Mouse (Mus musculus) stomach, embryonic 14.5 days (tissue): Measurements from ENCODE around the gene Adk. TPM values are rescaled to one million over a fixed set of nuclear protein-coding genes. Genes with fewer than 3 reads are reported as not detected.

ENCODE experiments used
- ATAC-seq: fragments of 200-750 bp; cut with Nextera tagmentation; 2 replicates; pipeline ENCODE4 v1.8.0; 2017; ENCODE audit warnings: low read depth, moderate TSS enrichment; ENCODE audit not compliant: insufficient number of reproducible peaks, insufficient read depth, low FRiP score
- H3K27ac ChIP-seq: fragments of 300-500 bp; sonication (generic); 2 replicates; pipeline ENCODE4 v1.5.1; 2014; ENCODE audit warnings: mild to moderate bottlenecking, low read length, moderate library complexity, mixed read lengths
- H3K27me3 ChIP-seq: fragments of 300-500 bp; sonication (generic); 2 replicates; pipeline ENCODE4 v1.6.1; 2014; ENCODE audit warnings: low read length, control low read depth, mixed read lengths; ENCODE audit not compliant: control insufficient read depth, insufficient read depth
- H3K36me3 ChIP-seq: fragments of 300-500 bp; sonication (generic); 2 replicates; pipeline ENCODE4 v1.6.1; 2014; ENCODE audit warnings: mild to moderate bottlenecking, control low read depth, low read length, moderate library complexity, mixed read lengths; ENCODE audit not compliant: control insufficient read depth, insufficient read depth
- H3K4me1 ChIP-seq: fragments of 300-500 bp; sonication (generic); 2 replicates; pipeline ENCODE4 v1.6.1; 2014; ENCODE audit warnings: low read length, control low read depth, mixed read lengths; ENCODE audit not compliant: control insufficient read depth, insufficient read depth
- H3K4me2 ChIP-seq: fragments of 300-500 bp; sonication (generic); replicated peaks from 2 replicates; pipeline ENCODE4 v1.6.1; 2014; ENCODE audit warnings: low read depth, low read length, control low read depth
- H3K4me3 ChIP-seq: fragments of 300-500 bp; sonication (generic); 2 replicates; pipeline ENCODE4 v1.5.1; 2014; ENCODE audit warnings: low read depth, low read length, control low read depth
- H3K9ac ChIP-seq: fragments of 300-500 bp; sonication (generic); replicated peaks from 2 replicates; pipeline ENCODE4 v1.6.1; 2014; ENCODE audit warnings: low read depth, mild to moderate bottlenecking, control low read depth, low read length, moderate library complexity, mixed read lengths
- H3K9me3 ChIP-seq: fragments of 300-500 bp; sonication (generic); 2 replicates; pipeline ENCODE4 v1.6.1; 2016; ENCODE audit warnings: low read depth, low read length, control low read depth; ENCODE audit not compliant: control insufficient read depth
- WGBS: fragments of 180-500 bp; shearing (Covaris S2); extraction: QIAGEN DNeasy Blood & Tissue Kit; methylation state at CpG from one replicate; pipeline ENCODE4 v1.1.7; 2014; 5-methylcytosine and 5-hydroxymethylcytosine counted together
- polyA plus RNA-seq: library from polyadenylated mRNA; unstranded; fragments of >200 nt; fragmentation: Nextera tagmentation; extraction: Ambion mirVana; gene quantifications from 2 replicates; pipeline ENCODE4 v1.2.1, GENCODE M21; 2014

The Adk gene
- polyA plus RNA-seq, 1 experiment from 2014 or later = 139 TPM

GRCm38 (mm10) chr14:21099371-21099770 is 47.0 kb downstream of the Adk start:
- Histone ChIP-seq H3K4me1 (peaks cover 2% of the 10 kb centered on the region; the same call in 1 of the 2 replicates), H3K36me3 (no peaks in the 10 kb centered on the region), H3K27me3 (no peaks in the 10 kb centered on the region), H3K4me2 (no peak overlapping the region), H3K9me3 (no peaks in the 10 kb centered on the region), H3K9ac (no peak overlapping the region), H3K4me3 (no peak overlapping the region), H3K27ac (no peak overlapping the region)
- WGBS = 63% methylated on average over 7 of the region's 7 CpGs
- ATAC-seq = no peak

DNA sequence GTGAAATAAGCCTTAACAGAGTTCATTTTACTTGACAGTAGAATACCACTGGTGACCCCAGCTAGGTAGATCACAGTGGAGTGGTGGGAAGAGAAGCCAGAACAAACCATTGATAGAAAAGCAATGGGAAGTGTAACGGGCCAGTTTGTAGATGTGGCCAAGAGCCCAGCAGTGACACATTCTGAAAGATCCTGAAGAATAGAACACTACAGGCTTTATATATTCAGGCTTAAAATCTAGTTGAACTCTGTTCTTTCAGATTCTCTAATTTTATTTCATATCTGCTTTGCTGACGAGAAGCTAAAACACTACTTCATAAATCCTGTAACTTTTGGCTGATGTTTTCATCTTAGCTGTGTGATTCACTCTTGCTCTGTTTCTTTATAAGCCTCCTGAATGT is 48.5 kb downstream of the Adk start:
- H3K4me1 ChIP-seq = peaks cover 2% of the 10 kb centered on the region; the same call in 1 of the 2 replicates
- no peak overlapping the region; the same call in 1 of the 2 replicates for H3K27ac ChIP-seq
- WGBS = 65% methylated on average over 2 of the region's 2 CpGs
- ATAC-seq = no peak
- no peak overlapping the region for H3K9ac ChIP-seq
- no peak overlapping the region for H3K4me2 ChIP-seq
- H3K27me3 ChIP-seq = no peaks in the 10 kb centered on the region
- no peaks in the 10 kb centered on the region for H3K9me3 ChIP-seq
- H3K4me3 ChIP-seq = no peak overlapping the region
- H3K36me3 ChIP-seq = no peaks in the 10 kb centered on the region

- ATAC-seq = no peak
- Histone ChIP-seq H3K27me3 (no peaks in the 10 kb centered on the region), H3K9ac (no peak overlapping the region), H3K4me1 (peaks cover 2% of the 10 kb centered on the region; the same call in 1 of the 2 replicates), H3K27ac (peak overlapping the region; percentile 10; the same call in 1 of the 2 replicates), H3K9me3 (no peaks in the 10 kb centered on the region), H3K4me2 (no peak overlapping the region), H3K4me3 (no peak overlapping the region), H3K36me3 (no peaks in the 10 kb centered on the region)
- WGBS = 39% methylated on average over 7 of the region's 7 CpGs
Measured at GRCm38 (mm10) chr14:21101562-21101961, 49.2 kb downstream of the Adk start.

- WGBS = 91% methylated on average over 4 of the region's 4 CpGs
- H3K27ac ChIP-seq = no peak overlapping the region
- ATAC-seq = no peak
- H3K27me3 ChIP-seq = no peaks in the 10 kb centered on the region
- H3K4me2 ChIP-seq = no peak overlapping the region
- no peaks in the 10 kb centered on the region for H3K9me3 ChIP-seq
- H3K9ac ChIP-seq = no peak overlapping the region
- H3K4me1 ChIP-seq = peaks cover 2% of the 10 kb centered on the region; the same call in 1 of the 2 replicates
- no peak overlapping the region for H3K4me3 ChIP-seq
- no peaks in the 10 kb centered on the region for H3K36me3 ChIP-seq
Measured at GRCm38 (mm10) chr14:21102666-21103203, 50.4 kb downstream of the Adk start.

GRCm38 (mm10) chr14:21105049-21105448 is 52.7 kb downstream of the Adk start:
- Histone ChIP-seq H3K27ac (no peak overlapping the region), H3K4me1 (no peaks in the 10 kb centered on the region; the same call in 1 of the 2 replicates), H3K4me2 (no peak overlapping the region), H3K9ac (no peak overlapping the region), H3K36me3 (no peaks in the 10 kb centered on the region), H3K27me3 (no peaks in the 10 kb centered on the region), H3K9me3 (no peaks in the 10 kb centered on the region), H3K4me3 (no peak overlapping the region)
- no peak for ATAC-seq

- H3K4me3 ChIP-seq = no peak overlapping the region
- WGBS = 87% methylated on average over 8 of the region's 8 CpGs
- no peaks in the 10 kb centered on the region for H3K36me3 ChIP-seq
- H3K4me1 ChIP-seq = no peaks in the 10 kb centered on the region; the same call in 1 of the 2 replicates
- no peak overlapping the region for H3K4me2 ChIP-seq
- H3K27ac ChIP-seq = no peak overlapping the region
- no peak for ATAC-seq
- H3K9me3 ChIP-seq = no peaks in the 10 kb centered on the region
- H3K27me3 ChIP-seq = no peaks in the 10 kb centered on the region
- H3K9ac ChIP-seq = no peak overlapping the region
Measured at GRCm38 (mm10) chr14:21106582-21106981, 54.2 kb downstream of the Adk start.

GRCm38 (mm10) chr14:21107551-21107950 is 55.2 kb downstream of the Adk start:
- Histone ChIP-seq H3K9me3 (no peaks in the 10 kb centered on the region), H3K27ac (no peak overlapping the region), H3K4me2 (no peak overlapping the region), H3K9ac (no peak overlapping the region), H3K36me3 (no peaks in the 10 kb centered on the region), H3K27me3 (no peaks in the 10 kb centered on the region), H3K4me3 (no peak overlapping the region), H3K4me1 (no peaks in the 10 kb centered on the region)
- 86% methylated on average over 3 of the region's 3 CpGs for WGBS
- no peak for ATAC-seq

DNA sequence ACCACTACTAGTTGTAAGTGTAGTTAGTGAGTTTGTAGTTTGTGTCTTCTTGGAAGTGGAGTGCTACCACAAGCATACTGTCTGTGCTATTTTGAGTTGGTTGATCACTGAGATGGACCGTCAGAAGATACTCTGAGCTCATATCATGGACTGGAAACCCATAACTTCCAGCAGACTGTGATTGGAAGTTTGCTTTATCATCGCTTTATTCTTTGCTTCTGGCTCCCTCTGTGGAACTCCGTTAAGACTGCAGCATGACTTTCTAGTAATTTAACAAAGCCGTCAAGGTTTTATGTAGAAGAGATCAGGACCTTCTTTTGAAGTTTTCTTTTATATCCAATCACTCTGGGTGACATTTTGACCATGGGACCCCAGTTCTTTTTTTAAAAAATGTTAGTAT is 58.1 kb downstream of the Adk start:
- 67% methylated on average over 4 of the region's 4 CpGs for WGBS
- Histone ChIP-seq H3K9ac (no peak overlapping the region), H3K27ac (no peak overlapping the region), H3K4me2 (no peak overlapping the region), H3K27me3 (no peaks in the 10 kb centered on the region), H3K4me3 (no peak overlapping the region), H3K36me3 (no peaks in the 10 kb centered on the region), H3K4me1 (peaks cover 2% of the 10 kb centered on the region; the same call in 1 of the 2 replicates), H3K9me3 (no peaks in the 10 kb centered on the region)
- ATAC-seq = no peak

DNA sequence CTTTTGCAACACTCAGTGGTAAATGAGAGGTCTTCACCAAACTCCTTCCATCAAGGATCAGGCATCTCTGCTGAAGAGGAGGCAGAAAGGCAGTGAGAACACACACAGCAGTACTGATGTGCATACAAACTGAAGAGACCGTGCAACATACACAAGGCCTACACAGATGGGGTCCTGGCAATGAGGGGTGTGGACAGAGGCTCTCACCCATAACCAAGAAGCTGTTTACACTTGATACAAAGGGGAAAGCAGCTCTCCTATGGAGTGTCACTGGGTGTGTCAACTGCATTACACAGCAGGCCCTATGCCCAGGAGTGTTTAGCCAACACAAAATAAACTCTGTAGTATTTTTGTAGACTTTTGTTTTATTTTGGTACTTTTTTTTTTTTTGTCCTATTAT is 59.1 kb downstream of the Adk start:
- 91% methylated on average over 1 of the region's 1 CpGs for WGBS
- no peaks in the 10 kb centered on the region for H3K9me3 ChIP-seq
- H3K36me3 ChIP-seq = no peaks in the 10 kb centered on the region
- H3K27ac ChIP-seq = no peak overlapping the region
- H3K4me2 ChIP-seq = no peak overlapping the region
- H3K4me3 ChIP-seq = no peak overlapping the region
- peaks cover 8% of the 10 kb centered on the region; the same call in 1 of the 2 replicates for H3K4me1 ChIP-seq
- no peaks in the 10 kb centered on the region for H3K27me3 ChIP-seq
- no peak for ATAC-seq
- H3K9ac ChIP-seq = no peak overlapping the region
